Mouse (Mus musculus): ENCODE measurements around the gene Slitrk5.
"Not testable (repeated sequence)": the region's sequence is repeated elsewhere in the genome, so short reads cannot be mapped to it uniquely, and the experiment has no call there.

Gene Slitrk5

DNA sequence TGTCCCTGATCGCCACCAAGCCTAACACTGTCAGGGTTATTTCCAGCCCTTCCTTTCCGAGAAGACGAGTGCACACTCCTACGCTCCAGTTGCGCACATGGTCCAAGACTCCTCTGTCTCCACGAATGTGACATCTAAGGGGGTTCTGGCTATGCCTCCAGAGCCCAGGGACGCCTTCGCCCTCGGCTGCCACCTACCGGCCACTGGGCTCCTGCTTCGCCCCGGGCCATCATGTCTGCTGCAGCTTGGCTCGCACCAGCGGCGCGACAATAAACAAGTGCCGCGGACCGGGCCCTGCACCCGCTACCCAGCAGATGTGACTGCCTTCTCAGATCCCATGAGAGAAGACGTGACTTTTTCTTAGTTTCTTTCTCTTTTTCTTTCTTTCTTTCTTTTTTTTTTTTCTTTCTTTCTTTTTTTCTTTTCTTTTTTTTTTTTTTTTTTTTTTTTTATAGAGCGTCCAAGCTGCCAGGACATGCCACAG, at the start of gene Slitrk5:
TSS of gene Slitrk5 (plus strand) at position 434 of the 484 bp plus-strand sequence.
- peak; percentile 94 to 97 for DNase-seq (ENCODE audit: low spot score in 2 of 2)

DNA sequence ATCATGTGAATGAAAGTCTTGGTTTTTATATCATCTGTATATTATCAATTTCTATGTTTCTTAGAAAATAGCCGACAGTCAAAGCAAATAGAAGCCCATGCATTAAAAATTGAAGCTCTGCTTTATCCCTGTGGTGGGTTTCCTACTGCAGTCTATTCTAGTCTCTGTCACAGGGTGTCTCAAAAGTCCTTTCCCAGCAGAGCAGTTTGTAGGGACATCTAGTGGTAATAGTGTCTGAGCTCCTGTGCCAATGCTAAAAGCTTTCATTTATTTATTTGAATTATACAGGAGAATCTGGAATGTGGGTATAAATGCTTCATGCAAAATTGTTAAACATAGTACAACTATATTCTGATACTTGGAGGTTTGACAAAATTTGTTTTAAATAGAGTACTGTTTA, 2.0 kb upstream of the Slitrk5 start:
- no peak for DNase-seq (ENCODE audit: low spot score in 2 of 2)

DNA sequence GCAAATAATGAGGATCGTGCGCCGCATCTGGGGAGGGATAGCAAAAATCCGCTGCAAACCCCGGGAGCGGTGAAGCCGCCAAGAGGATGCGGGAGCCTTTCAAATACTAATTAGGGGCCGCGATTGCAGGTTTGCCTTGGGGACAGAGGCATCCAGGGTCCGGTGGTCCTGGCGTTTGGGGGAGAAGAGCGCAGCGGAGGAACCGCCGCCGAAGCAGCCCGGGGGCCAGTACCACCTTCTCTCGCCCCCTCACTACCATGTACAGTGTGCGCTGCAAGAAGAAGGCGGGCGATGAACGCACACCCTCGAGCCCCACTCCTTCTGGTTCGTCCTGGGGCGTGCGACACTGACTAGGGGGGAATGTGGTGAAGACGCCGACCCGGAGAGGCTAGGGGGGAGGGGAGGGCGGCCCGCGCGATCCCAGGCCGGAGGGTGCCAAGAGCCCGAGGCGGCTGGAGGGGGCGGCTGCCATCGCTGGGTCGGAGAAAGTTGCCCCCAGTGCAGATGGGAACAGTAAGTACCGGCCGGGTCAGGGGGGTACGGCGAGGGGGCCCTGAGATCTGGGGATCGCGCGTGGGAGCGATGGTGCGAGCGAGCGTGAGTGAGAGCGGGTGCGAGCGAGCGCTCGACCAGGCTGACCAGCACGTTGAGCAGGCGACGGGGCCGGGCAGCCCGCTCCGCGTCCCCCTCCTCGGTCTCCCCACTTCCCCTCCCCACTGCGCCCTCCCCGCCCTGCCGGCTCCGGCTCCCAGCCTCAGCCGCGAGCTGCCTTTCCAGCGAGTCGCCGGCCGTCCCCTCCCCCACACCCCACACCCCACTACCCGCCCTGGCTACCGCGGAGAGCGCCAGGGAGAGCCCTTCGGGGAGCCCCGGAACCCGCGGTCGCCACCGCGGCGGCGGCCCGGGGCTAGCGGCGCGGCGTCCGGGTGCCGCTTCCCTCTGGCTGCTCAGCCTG, 591 bp downstream of the Slitrk5 start:
- DNase-seq (ENCODE audit: low spot score in 2 of 2), result peak; percentile 48 to 50

- DNase-seq (ENCODE audit: low spot score in 2 of 2), result peak in 1 of 2 experiments; percentile 36
These were observed 1.3 kb downstream of the Slitrk5 start for GRCm38 (mm10) chr14:111676166-111676581.

GRCm38 (mm10) chr14:111676851-111677291, 2.0 kb downstream of the Slitrk5 start:
- no peak for DNase-seq (ENCODE audit: low spot score in 2 of 2)

- no peak for DNase-seq (ENCODE audit: low spot score in 2 of 2)
These were observed 2.6 kb downstream of the Slitrk5 start for GRCm38 (mm10) chr14:111677361-111678070.

- no peak for DNase-seq (ENCODE audit: low spot score in 2 of 2)
These were observed 5.4 kb downstream of the Slitrk5 start for GRCm38 (mm10) chr14:111680271-111680670.

DNA sequence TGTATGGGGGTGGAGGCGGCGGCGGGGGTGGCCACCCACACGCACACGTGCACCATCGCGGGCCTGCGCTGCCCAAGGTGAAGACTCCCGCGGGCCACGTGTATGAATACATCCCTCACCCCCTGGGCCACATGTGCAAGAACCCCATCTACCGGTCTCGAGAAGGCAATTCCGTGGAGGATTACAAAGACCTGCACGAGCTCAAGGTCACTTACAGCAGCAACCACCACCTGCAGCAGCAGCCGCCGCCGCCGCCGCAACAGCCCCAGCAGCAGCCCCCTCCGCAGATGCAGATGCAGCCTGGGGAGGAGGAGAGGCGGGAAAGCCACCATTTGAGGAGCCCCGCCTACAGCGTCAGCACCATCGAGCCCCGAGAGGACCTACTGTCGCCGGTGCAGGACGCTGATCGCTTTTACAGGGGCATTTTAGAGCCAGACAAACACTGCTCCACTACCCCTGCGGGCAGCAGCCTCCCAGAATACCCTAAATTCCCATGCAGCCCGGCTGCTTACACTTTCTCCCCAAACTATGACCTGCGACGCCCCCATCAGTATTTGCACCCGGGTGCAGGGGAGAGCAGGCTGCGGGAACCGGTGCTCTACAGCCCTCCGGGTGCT, 6.3 kb downstream of the Slitrk5 start:
- no peak for DNase-seq (ENCODE audit: low spot score in 2 of 2)

DNA sequence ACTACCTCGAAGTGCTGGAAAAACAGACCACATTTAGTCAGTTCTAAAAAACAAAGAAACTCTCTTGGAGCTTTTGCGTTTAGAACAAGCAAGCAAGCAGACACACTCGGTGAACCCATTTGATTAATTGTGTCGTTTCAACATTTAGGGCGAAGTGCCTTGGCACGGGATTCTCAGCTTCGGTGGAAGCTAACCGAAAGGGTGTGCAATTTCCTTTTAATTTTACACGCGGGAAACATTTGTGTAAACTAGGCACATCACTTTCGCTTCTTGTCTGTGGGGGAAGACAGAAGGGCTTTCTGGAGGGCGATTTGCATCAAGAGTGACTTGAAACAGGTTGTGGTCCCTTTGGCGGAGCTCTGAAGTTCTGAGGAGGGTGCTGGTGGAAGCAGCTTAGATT, 6.9 kb downstream of the Slitrk5 start:
- DNase-seq (ENCODE audit: low spot score in 2 of 2), result no peak

GRCm38 (mm10) chr14:111683543-111683942, 8.6 kb downstream of the Slitrk5 start:
- no peak for DNase-seq (ENCODE audit: low spot score in 2 of 2)

DNA sequence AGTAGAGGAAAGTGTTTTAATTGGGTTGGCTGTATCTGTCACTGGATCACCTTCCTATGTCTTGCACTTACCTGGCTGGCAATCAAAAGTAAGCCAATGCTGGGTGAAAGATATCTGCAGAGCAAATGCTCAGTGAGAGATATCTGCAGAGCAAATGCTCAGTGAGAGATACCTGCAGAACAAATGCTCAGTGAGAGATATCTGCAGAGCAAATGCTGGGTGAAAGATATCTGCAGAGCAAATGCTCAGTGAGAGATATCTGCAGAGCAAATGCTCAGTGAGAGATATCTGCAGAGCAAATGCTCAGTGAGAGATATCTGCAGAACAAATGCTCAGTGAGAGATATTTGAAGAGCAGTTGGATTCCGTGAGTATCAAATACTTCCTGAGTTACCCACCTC, 15.2 kb downstream of the Slitrk5 start:
- DNase-seq (ENCODE audit: low spot score in 2 of 2), result not testable (repeated sequence)

GRCm38 (mm10) chr14:111729833-111730232, 54.9 kb downstream of the Slitrk5 start:
- no peak for DNase-seq (ENCODE audit: low spot score in 2 of 2)
